Mouse (Mus musculus) gastrocnemius, adult 18-20 months (tissue): Measurements from ENCODE around the gene Styxl1. TPM values are rescaled to one million over a fixed set of nuclear protein-coding genes. Genes with fewer than 3 reads are reported as not detected.

ENCODE experiments used
- DNase-seq: peaks from one replicate; pipeline ENCODE4 v3.0.0; 2021; ENCODE audit warnings: low spot score
- total RNA-seq, 2 experiments: library from RNA; stranded (reverse); gene quantifications; 2 replicates each; pipeline ENCODE4 v1.2.3; 2021

Styxl1 gene
- total RNA-seq, 2 experiments from 2014 or later, result not detected

DNA sequence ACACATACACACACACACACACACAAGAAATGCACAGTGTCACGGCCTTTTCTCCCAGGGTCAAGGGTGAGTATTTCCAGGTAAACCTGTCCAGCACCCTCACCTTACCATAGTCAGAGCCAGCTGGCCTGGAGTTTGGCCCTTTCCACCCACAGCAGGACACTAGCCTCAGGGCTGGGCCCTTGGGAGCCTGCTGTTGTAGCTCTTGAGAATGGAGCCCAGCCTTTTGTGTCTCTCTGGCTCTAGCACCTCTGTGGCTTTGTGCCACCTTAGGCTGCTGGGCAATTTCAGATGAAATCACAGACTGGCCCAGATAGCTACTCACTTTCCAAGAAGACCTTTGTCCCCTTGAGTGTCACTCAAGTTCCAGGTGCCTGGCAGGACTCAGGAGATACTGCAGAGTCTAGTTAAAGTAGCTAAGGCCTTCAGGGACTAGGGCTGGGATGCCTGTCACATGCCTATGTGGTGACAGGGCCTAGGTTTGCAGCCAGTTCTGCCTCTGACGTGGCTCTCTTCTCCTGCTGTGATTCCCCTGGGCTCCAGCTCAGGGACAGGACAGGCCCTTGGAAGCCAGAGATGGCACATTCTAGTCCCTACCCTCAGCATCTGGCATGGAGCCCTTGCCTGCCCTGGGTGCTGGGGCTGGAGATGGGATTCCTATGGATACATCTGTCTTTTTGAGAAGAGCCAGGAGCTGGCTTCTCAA lies 51.4 kb downstream of the Styxl1 start:
- peak; percentile 55 for DNase-seq

DNA sequence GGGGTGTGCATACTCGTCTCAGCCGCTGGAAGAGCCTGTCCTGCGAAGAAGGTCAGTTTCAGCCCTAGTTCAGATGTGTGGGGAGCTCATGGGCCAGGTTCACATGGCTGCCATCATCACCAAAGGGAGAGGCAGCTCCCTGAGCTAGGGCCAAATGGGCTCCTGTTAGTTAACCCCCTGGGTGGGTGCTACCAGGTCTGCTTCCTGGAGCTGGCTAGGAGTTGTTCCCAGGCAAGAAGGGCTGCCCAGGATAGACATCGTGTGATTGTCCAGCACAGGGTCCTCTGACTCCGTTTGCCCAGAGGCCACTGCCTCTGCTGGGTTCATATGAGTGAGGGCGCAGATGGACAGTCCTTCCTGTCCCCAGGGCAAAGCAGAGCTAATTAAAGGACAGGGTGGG lies 52.2 kb downstream of the Styxl1 start:
- no peak for DNase-seq

DNA sequence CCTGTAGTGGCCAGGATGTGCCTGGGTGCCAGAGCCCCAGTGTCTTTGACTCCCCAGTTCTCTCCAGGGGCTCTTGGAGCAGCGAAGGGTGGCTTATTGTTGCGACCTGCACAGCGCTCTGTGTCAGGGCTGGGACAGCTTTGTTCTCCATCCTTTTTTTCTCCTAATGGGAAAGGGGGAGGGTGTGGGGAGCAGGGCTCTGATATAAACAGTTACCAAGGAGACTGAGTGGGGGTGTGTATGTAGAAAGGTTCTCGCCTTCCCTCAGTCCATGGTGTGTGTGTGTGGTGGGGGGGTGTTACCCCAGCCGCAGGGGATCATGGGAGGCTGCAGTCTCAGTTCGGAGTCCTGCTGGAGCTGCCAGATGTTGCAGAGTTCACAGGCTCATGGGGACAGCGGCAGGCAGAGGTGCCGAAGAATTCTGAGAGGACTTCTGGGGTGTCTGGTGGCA lies 52.8 kb downstream of the Styxl1 start:
- DNase-seq, result no peak

DNA sequence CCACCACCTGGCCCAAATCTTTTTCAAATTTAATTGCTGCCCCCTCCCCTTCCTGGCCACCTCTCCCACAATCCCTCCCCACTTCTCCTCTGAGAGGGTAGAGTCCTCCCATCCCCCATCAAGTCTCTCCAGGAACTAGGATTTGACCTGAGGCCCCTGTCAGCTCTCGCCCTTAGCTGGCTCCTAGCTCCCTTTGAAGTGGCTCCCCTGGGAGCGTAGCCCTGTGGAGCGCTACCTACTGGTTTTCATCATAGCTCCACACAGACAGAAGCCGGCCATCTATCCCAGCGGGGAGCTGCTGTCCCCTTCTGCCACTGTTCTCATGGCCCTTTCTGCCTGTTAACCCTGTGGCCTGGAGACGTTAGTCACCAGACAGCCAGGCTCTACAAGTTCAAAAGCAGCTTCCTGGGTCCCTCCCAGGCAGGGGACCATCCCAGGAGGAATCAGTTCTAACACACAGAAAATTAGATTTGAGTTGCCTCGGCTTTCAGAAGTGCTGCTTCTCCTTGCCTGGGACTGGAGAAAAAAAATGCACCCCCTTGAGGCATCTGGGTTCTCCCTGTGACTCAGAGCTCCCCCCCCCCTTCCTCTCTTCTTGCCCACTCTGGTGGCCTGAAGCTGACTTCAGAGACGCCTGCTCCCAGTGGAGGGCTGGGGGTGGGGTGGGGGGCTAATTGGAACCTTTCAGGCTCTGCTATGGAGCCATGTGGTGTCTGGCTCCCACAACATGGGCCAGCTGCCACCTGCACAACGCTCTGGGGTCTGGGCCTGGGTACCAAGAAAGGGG lies 53.5 kb downstream of the Styxl1 start:
- DNase-seq, result no peak

DNA sequence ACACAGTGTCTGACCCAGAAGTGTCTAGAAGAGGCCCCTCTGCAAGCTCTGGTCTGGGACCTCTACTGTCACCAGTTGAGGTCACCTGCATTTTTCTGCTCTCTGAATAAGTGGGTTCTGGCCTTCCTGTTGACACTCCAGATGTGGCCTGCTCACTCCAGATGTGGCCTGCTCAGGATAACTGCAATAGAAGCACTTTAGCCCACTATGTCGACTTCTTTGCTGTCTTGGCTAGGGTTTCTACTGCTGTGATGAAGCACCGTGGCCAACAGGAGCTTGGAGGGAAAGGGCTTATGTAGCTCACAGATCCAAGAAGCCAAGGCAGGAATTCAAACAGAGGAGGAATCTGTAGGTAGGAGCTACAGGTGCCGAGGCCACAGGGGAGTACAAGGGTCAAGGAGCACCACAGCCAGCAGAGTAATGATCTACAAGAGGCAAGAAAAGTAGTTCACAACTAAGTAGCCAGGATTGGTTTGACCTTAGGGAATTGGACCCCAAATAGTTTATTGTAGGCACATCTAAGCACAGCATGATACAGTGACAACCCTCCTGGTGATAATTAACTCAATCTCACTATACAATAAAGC lies 54.9 kb downstream of the Styxl1 start:
- DNase-seq, result no peak

DNA sequence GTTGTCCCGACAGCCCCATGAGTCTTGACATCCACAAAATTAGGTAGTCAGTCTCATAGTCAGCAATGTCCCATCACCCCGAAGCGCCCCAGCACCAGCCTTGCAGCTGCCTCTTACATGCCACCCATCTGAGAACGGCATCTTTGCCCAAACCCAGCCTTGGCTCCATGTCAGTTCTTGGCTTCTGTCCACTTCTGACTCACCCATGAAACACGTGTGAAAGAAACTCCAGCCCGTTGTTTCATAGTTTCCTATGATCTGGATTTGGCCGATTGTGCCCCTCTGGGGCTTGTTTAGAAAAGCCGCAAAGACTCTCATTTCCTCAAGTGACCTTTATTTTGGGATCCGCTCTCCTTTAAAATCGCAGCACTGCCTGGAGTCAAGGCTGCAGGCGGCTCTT lies 56.1 kb downstream of the Styxl1 start:
- DNase-seq, result peak; percentile 82

DNA sequence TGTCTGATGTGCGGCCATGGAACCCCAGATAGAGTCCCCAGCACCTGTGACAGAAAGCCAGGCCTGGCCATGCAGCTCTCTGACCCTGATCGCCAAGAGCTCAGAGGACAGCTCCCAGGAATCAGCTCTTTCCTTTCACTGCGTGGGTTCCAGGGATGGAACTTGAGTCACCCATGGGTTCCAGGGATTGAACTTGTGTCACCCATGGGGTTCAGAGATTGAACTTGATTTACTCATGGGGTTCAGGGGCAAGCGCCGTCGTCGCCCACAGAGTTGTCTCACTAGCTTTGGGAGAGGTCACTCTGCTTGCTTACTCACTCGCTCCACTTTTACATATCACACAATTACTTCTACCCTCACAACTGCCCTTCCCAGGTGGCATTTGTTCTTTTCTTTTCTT lies 57.1 kb downstream of the Styxl1 start:
- DNase-seq, result no peak

DNA sequence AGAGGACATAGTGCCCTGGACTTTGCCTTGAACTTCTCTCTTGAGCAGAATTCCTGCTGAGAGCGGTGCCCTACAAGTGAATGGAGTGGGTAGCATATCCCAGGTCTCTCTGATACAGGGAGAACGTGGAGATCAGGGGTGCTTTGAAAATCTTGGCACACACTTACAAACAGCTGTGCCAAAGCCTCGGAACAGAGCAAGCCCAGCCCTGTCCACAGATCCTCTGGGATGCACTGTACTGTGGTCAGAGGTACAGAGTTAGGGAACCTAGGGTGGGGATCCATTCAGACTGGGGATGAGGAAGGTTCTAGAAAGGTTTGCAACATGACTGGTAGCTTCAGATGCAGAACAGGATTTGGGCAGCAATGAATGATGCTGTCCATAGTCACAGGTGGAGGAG lies 58.1 kb downstream of the Styxl1 start:
- no peak for DNase-seq

DNA sequence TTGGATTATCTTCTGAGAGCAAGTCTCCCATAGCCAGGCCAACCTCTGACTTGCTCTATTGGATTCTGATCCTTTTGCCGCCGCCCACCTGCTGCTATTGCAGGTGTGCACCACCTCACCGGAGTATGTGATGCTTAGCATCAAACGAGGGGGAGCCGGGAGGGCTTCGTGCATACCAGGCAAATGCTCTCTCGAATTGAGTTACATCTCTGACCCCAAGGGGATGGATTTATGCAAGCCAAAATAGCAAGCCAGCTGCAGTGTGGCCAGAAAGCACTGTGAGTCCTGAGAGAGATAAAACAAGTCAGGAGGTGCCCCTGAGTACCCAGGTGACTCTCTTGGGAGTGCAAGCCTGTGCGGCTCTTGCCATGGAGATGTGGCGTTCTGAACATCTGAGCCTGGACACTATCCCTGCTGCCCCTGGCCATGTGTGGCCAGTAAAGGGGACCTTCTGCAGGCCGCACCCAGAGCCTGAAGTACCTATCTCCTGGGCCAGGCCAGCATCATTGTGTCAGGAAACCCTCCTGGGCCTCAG lies 58.5 kb downstream of the Styxl1 start:
- DNase-seq, result no peak

DNA sequence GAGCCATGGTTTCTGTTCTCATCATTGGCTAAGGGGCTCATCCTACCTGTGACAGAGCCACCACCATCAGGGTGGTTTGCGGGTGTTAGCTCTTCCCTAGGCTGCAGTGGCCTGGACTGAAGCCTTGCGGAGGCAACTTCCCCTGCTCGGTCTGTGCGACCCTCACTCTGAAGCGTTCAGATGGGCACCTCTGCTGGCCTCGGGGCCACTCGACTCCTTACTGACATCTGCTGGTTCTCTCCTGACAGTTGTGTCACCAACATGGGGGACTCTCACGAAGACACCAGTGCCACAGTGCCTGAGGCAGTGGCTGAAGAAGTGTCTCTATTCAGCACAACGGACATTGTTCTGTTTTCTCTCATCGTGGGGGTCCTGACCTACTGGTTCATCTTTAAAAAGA lies 62.6 kb downstream of the Styxl1 start:
- DNase-seq, result no peak

DNA sequence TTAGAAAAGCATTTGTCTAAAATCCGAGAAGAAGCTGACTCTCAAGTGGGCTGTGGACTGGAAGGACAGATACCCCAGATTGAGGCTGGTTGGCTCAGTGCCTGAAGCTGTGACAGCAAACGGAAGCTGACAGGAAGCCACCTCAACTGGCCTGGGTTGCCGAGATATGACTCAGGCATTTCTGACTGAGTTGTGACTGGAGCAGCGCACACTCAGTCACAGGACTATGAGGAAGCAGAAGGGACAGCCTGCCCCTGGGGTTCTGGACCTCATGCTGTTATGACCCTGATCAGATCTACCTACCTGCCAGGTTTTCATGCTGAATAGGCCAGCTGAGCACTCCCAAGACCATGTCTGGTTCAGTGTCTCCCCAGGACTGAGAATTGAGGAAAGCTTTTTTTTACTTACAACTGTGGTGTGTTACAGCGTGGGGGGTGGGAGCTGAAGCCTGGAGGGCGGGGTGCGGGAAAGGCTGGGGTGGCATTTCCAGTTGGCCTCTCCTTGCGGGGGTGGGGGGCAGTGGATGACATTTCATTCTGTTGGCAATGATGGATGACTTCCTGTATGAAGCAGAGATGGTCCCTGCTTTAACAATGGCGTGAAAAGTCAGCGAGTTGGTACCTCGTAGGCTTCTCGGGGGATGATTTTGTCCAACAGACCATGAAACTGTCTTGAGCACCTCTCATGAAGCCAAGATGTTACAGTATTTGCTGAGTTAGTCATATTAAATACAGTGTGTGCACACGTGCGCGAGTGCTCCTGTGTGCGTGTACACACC lies 64.6 kb downstream of the Styxl1 start:
- peak; percentile 74 for DNase-seq

DNA sequence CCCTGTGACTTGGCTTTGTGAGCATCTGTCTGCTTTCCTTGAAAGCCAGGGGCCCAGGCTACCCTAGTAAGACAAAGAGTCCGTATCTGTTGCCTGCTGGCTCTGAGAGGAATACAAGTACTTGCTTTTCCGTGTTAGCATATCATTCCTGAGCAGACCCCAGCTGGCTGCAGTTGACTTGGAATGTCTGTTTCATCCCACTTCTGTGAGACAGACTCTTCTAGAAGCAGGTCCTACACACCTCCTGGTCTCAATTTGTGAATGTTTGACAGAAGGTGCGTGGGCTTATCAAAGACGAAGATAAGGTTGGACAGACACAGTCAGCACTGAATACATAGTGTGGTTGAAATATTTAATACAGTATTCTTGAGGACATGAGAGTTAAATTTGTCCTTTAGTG lies 65.4 kb downstream of the Styxl1 start:
- no peak for DNase-seq

DNA sequence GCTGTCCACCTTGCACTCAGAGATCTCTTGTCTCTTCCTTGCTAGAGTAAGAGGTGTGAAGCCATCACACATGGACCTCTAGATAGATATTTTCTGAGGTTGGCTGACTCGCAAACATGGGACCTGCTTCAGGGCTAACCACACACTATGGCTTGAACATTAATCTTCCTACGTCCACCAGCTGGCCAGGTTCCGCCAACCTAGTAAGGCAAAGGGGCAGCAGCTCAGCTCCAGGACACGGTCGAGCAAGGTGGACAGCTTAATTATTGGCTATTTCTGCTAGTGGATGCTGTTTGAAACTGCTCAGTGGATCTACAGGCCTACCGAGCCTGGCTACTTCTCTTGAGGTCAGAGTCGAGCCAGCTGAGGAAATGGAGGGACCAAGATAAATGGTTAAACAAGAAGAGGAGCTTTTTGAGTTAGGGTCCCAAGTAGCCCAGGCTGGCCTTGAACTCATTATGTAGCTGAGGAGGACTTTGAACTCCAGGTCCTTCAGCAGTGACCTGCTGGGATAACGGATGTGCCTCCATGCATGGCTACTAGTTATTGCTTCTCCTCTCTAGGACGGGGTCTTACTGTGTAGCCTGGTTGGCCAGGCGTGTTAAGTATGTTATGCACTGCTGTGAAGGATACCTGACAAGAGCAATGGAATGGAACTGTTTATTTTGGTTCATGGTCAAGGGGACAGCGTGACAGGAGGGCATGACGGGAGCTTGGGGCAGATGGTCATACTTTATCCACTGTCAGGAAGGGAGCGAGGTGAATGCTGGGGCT lies 66.4 kb downstream of the Styxl1 start:
- no peak for DNase-seq

DNA sequence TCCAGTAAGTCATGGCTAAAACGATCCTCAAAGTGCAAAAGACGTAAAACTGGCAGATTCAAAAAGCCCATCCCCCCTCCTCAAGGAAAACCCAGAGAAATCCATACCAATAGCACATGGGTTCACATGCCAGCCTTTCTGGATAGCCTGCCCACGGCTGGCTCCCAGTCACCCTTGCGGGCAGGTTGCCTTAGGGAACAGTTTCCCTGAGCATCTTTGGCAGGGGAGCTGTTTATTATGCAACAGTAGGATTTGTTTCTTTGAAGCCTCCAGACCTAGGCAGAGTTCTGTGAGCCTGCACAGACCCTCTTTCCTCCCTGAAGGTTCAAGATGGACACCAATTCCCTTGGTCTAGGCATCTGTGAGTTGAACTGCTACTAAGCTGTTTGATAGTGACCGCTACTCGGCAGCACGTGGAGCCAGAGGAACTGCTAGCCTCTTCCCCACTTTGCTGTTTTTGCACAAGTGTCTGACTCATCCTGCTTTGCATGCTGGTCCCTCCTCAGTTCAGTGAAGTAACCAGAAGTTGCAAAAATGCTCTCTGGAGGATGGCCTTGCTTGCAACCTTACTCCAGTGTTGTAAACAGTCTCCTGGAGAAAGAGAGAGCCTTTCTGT lies 67.5 kb downstream of the Styxl1 start:
- peak; percentile 62 for DNase-seq

DNA sequence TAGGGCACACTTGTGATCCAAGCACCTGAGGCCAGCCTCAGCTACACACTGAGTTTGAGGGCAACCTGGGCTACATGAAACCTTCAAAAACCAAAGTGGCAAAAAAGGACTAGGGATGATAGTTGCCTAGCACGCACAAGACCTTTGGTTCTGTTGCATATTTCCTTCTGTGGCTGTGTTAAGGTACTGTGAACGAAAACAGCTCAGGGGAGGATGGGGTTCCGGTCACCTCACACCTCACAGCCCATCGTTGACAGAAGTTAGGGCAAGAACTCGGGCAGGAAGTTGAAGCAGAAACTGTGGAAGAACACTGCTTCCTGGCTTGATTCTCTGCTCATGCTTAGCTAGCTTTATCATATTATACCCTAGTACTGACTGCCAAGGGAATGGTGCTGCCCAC lies 68.5 kb downstream of the Styxl1 start:
- DNase-seq, result no peak

DNA sequence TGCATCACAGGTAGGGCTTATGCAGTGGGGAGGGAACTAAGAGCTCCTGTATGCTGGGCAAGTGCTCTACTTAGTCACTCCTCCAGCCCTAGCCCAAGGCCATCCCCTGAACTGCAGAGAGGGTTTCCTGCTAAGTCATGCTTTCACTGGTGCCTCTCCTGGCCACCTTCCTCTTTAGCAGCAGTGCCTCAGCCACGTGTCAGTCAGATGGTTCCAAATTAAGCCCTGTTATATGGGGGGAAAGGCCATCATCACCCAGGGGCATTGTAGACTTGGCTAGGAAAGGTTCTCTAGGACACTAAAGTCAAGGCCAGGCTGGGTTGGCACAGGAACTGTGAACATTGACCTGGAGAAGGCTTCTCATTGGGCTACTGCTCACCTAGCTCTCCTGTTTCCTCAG lies 70.3 kb downstream of the Styxl1 start:
- DNase-seq, result peak; percentile 61

DNA sequence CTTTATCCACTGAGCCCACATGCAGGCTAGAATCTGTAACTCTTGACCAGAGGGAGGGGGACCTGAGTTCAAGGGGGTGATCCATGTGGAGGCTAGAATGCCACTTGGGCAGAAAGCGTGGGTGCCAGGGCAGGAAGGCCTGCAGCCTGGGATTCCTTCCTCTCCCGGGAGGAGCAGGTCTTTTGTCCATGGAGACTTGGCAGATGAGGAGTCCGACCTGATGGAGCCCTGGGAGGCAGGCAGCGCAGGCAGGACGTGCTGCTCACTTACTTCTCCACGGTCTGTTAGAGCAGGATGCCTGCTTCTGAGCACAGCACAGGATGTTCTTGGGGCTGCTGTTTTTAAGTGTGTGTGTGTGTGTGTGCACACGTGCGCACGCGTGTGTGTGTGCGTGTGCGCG lies 71.1 kb downstream of the Styxl1 start:
- no peak for DNase-seq

DNA sequence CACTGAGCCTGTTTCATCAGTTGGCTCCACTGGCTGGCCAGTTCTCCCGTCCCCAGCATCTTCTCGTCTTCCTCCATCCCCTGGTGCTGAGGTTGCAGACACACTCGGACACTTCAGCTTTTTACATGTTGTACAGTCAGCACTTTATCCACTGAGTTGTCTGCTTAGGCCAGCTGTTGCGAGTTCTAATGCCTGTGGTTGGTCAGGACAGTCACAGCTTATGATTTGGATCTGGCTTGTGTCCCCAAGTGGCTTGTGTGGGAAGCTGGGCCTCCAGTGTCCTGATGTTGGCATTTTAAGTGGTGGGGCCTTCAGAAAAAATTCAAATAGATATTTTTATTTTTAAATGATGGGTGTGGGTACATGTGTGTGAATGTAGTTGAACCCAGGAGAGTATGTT lies 72.8 kb downstream of the Styxl1 start:
- no peak for DNase-seq

DNA sequence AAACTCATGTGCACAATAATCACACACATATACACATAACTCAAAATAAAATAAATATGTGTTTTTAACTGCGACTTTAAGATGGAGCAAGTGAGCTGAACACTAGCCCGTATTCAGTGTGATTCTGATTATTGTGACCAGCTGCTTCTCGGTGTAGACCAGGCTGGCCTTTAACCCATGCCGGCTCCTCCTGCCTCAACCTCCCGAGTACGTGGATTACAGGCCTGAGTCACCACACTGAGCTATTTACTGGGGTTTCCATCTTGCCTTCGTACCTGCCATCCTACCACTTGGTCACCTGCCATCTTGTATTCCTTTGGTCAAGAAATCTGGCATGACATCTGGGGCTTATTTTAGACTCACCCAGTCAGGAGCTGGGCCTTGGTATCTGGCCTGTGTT lies 74.8 kb downstream of the Styxl1 start:
- DNase-seq, result no peak

DNA sequence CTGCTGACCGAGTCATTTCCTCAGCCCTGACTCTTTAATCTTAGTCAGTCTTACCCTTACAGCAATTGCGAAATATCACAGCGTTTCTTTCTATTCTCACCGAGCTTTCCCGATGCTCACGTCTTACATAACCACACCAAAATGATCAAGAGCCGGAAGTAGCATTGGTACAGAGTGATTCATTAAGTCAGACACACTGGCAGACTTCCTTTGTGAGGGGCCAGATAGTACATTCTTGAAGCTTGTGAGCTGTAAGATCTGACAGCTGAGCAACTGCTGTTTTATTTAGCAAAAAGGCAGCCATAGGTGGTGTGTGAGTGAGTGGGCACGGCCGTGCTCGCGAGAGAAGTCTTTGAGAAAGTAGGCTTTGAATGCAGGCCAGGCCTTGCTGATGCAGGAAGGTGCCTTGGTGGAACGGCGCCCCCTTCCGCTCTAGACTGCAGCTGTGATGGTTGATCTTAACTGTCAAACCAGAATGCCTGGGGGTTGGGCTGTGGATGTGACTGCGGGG lies 75.4 kb downstream of the Styxl1 start:
- no peak for DNase-seq
